ENCODE assay signal across 25 mouse cellular contexts in the genomic region with DNA sequence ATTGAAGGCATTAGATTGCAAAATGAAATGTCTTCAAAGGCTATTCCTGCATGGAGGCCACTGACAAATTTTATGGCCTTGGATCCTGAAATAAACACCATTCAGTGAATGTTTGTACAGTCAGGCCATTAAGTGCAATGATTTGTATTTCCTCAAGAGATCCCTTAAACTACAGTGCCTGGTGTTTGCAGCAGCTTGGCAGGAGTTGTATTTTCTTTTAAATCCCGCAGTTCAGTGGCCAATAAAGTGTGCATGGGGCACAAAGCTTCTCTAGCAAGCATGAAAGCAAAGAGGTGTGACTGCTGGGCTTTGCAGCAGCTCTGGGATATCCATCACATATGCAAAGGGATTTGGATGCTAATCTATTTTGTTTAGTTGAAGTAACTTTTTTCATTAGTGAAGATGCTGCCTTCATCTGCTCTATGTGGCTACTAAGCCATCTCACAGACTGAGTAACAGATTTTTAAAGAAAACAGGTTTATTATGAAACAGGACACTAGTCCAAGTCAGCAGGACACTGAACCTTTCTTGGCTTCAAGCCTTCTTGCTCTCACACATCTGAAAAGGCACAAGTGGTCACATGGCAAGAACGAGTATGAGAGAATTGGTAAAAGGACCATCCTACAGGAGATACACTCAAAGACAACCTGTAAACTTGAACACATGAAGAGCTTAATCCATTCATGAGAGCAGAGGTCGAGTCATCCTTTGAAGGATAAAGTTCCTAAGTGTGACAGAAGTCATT.
DNase-seq lines count a peak whose midpoint lies in the region; ATAC-seq and TF ChIP-seq lines count a peak whose summit lies in the region.
"Had no signal": no experiment of that assay in that cellular context is flagged by ENCODE, and none has a peak within 500 bp of the region (broad histone marks: within the 10 kb centered on the region; RNA-seq: fewer than 3 reads in every experiment).

No protein-coding gene starts in this region.

- ATAC-seq in embryonic facial prominence, embryonic 14.5 days (ENCODE audit: low read depth) = no peak
- ATAC-seq in kidney, postnatal 0 days (replicated peaks; ENCODE audit: low FRiP score, low read depth) = no peak
- peak; percentile 66 for ATAC-seq in limb, embryonic 13.5 days (ENCODE audit: low FRiP score, low read depth)
- ATAC-seq: CD4-positive, CD25-positive, alpha-beta regulatory T cell, adult 4 months; forebrain, embryonic 13.5 days; inflammation-experienced regulatory T-cells, adult 6 months had no signal

- 39% methylated on average over 3 of the region's 3 CpGs for WGBS in embryonic facial prominence, embryonic 14.5 days
- WGBS in embryonic facial prominence, embryonic 10.5 days = 63% methylated on average over 3 of the region's 3 CpGs
- 23% methylated on average over 3 of the region's 3 CpGs for WGBS in kidney, postnatal 0 days
- 35% methylated on average over 3 of the region's 3 CpGs for WGBS in limb, embryonic 13.5 days
- 65% methylated on average over 3 of the region's 3 CpGs for WGBS in forebrain, embryonic 10.5 days

- TF ChIP-seq CTCF in kidney, postnatal 0 days (IDR thresholded peaks at IDR 0.05; ENCODE audit: low read depth) = no peak

- no peaks in the 10 kb centered on the region for H3K36me3 ChIP-seq in embryonic facial prominence, embryonic 14.5 days (ENCODE audit: control insufficient read depth, insufficient read depth, low read length)
- H3K36me3 ChIP-seq in embryonic facial prominence, embryonic 10.5 days (replicated peaks) = no peaks in the 10 kb centered on the region
- no peaks in the 10 kb centered on the region for H3K36me3 ChIP-seq in kidney, postnatal 0 days (ENCODE audit: insufficient read depth, low read length)
- no peaks in the 10 kb centered on the region for H3K36me3 ChIP-seq in limb, embryonic 13.5 days
- H3K36me3 ChIP-seq in forebrain, embryonic 10.5 days (replicated peaks) = no peaks in the 10 kb centered on the region
- H3K36me3 ChIP-seq: embryonic facial prominence, embryonic 12.5 days; heart, embryonic 10.5 days; liver, embryonic 15.5 days had no signal

- no peaks in the 10 kb centered on the region for H3K9me3 ChIP-seq in embryonic facial prominence, embryonic 14.5 days (ENCODE audit: control insufficient read depth, low read length)
- no peaks in the 10 kb centered on the region for H3K9me3 ChIP-seq in embryonic facial prominence, embryonic 10.5 days
- H3K9me3 ChIP-seq in kidney, postnatal 0 days (replicated peaks; ENCODE audit: low read length) = no peaks in the 10 kb centered on the region
- H3K9me3 ChIP-seq in limb, embryonic 13.5 days = no peaks in the 10 kb centered on the region
- H3K9me3 ChIP-seq in forebrain, embryonic 10.5 days = no peaks in the 10 kb centered on the region
- H3K9me3 ChIP-seq: embryonic facial prominence, embryonic 12.5 days; forebrain, embryonic 13.5 days; heart, embryonic 10.5 days; liver, embryonic 15.5 days had no signal

- no peak overlapping the region for H3K27ac ChIP-seq in embryonic facial prominence, embryonic 14.5 days (replicated peaks; ENCODE audit: low read depth, low read length)
- no peak overlapping the region for H3K27ac ChIP-seq in embryonic facial prominence, embryonic 10.5 days (replicated peaks)
- no peak overlapping the region for H3K27ac ChIP-seq in kidney, postnatal 0 days
- no peak overlapping the region for H3K27ac ChIP-seq in limb, embryonic 13.5 days
- no peak overlapping the region for H3K27ac ChIP-seq in forebrain, embryonic 10.5 days
- H3K27ac ChIP-seq: embryonic facial prominence, embryonic 12.5 days; forebrain, embryonic 13.5 days; gastrocnemius, adult 2 months; heart, embryonic 10.5 days; hindbrain, embryonic 14.5 days; liver, embryonic 15.5 days had no signal

- H3K9ac ChIP-seq in embryonic facial prominence, embryonic 14.5 days (ENCODE audit: low read depth, low read length) = no peak overlapping the region
- no peak overlapping the region for H3K9ac ChIP-seq in kidney, postnatal 0 days (ENCODE audit: low read depth, low read length)
- H3K9ac ChIP-seq in limb, embryonic 13.5 days = no peak overlapping the region
- H3K9ac ChIP-seq: embryonic facial prominence, embryonic 12.5 days; forebrain, embryonic 13.5 days; hindbrain, embryonic 14.5 days; liver, embryonic 15.5 days had no signal

- no peaks in the 10 kb centered on the region for H3K27me3 ChIP-seq in embryonic facial prominence, embryonic 14.5 days (replicated peaks; ENCODE audit: control insufficient read depth, insufficient read depth, low read length)
- no peaks in the 10 kb centered on the region for H3K27me3 ChIP-seq in embryonic facial prominence, embryonic 10.5 days (replicated peaks; ENCODE audit: low read depth, poor library complexity, severe bottlenecking)
- H3K27me3 ChIP-seq in kidney, postnatal 0 days (ENCODE audit: insufficient read depth, low read length) = no peaks in the 10 kb centered on the region
- H3K27me3 ChIP-seq in limb, embryonic 13.5 days = no peaks in the 10 kb centered on the region
- H3K27me3 ChIP-seq in forebrain, embryonic 10.5 days (ENCODE audit: poor library complexity, severe bottlenecking) = no peaks in the 10 kb centered on the region
- H3K27me3 ChIP-seq: embryonic facial prominence, embryonic 12.5 days; forebrain, embryonic 13.5 days; liver, embryonic 15.5 days had no signal

- no peak overlapping the region for H3K4me3 ChIP-seq in embryonic facial prominence, embryonic 14.5 days (ENCODE audit: low read depth, low read length)
- H3K4me3 ChIP-seq in embryonic facial prominence, embryonic 10.5 days = no peak overlapping the region
- no peak overlapping the region for H3K4me3 ChIP-seq in kidney, postnatal 0 days (replicated peaks; ENCODE audit: low read depth, low read length)
- H3K4me3 ChIP-seq in limb, embryonic 13.5 days = no peak overlapping the region
- H3K4me3 ChIP-seq in forebrain, embryonic 10.5 days = no peak overlapping the region
- H3K4me3 ChIP-seq: embryonic facial prominence, embryonic 12.5 days; erythroblast, embryonic 14.5 days; forebrain, embryonic 13.5 days; gastrocnemius, adult 2 months; heart, embryonic 10.5 days; liver, embryonic 15.5 days had no signal

- no peak overlapping the region for H3K4me2 ChIP-seq in embryonic facial prominence, embryonic 14.5 days (ENCODE audit: low read depth, low read length)
- no peak overlapping the region for H3K4me2 ChIP-seq in kidney, postnatal 0 days (ENCODE audit: low read length)
- no peak overlapping the region for H3K4me2 ChIP-seq in limb, embryonic 13.5 days (replicated peaks)
- H3K4me2 ChIP-seq: embryonic facial prominence, embryonic 12.5 days; forebrain, embryonic 13.5 days; hindbrain, embryonic 14.5 days; liver, embryonic 15.5 days; midbrain, embryonic 11.5 days had no signal

- peak; percentile 33 for DNase-seq in embryonic facial prominence, embryonic 14.5 days (ENCODE audit: low spot score)
- no peak for DNase-seq in embryonic facial prominence, embryonic 10.5 days (ENCODE audit: low spot score)
- peak; percentile 89 for DNase-seq in kidney, postnatal 0 days (ENCODE audit: low spot score)
- DNase-seq in kidney, adult 8-10 months = no peak
- DNase-seq in adipocyte (ENCODE audit: low spot score) = peak; percentile 3
- no peak for DNase-seq in right cerebral cortex, postnatal 36 days (ENCODE audit: low spot score in 2 of 2)
- DNase-seq in forebrain, embryonic 10.5 days (ENCODE audit: extremely low spot score, low spot score) = no peak
- DNase-seq: cerebellum, adult 18-20 months; cerebellum, postnatal 14 days; gastrocnemius, adult 2 months; heart, postnatal 4 days; liver; right cerebral cortex, postnatal 14 days; spleen, adult 18-20 months; thymus, postnatal 14 days had no signal

- peaks cover 5% of the 10 kb centered on the region; the same call in 1 of the 2 replicates for H3K4me1 ChIP-seq in embryonic facial prominence, embryonic 14.5 days (ENCODE audit: control insufficient read depth, insufficient read depth, low read length)
- H3K4me1 ChIP-seq in embryonic facial prominence, embryonic 10.5 days = no peaks in the 10 kb centered on the region
- H3K4me1 ChIP-seq in kidney, postnatal 0 days (replicated peaks; ENCODE audit: insufficient read depth, low read length) = no peaks in the 10 kb centered on the region
- peaks cover 7% of the 10 kb centered on the region for H3K4me1 ChIP-seq in limb, embryonic 13.5 days
- H3K4me1 ChIP-seq in forebrain, embryonic 10.5 days = no peaks in the 10 kb centered on the region
- H3K4me1 ChIP-seq: embryonic facial prominence, embryonic 12.5 days; forebrain, embryonic 13.5 days; heart, embryonic 10.5 days; liver, embryonic 15.5 days had no signal

Comparison
In these comparisons a context has a peak if more than half of its experiments do, and no peak if none do; other contexts are left out.
1. DNase-seq: peak in embryonic facial prominence, embryonic 14.5 days (single experiment), kidney, postnatal 0 days (single experiment) and adipocyte (single experiment); none in embryonic facial prominence, embryonic 10.5 days (single experiment), kidney, adult 8-10 months (0 of 2), right cerebral cortex, postnatal 36 days (0 of 2) and forebrain, embryonic 10.5 days (single experiment).